Mouse (Mus musculus): ENCODE measurements around the gene Actn4. TPM values are rescaled to one million over a fixed set of nuclear protein-coding genes. Genes with fewer than 3 reads are reported as not detected.

Gene Actn4
- polyA plus RNA-seq, 1 experiment from 2014 or later, result 141 TPM

DNA sequence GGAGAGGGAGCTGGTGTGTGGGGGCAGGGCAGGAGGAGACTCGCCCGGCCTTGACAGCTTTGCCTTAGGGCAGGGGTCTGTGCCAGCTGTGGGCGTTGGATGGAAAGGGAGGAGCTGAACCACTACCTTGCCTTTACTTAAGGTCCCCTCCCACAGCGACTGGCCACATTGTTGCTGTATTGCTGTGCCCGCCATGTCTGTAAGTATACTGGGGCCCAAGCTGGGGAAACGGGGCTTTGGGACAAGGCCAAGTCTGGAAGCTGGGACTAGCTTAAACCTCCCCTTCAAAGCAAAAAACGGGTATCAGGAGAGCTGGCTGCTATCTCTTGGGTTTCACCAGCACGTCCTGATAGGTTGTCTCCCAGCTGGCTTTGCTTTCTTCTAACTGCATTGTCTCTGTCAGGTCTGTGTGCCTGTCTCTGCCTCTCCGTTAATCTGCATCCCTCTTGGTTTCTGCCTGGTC is 97.8 kb downstream of the Actn4 start:
- WGBS, result 64% methylated on average over 9 of the region's 9 CpGs
- no peak overlapping the region; the same call in 1 of the 2 replicates for H3K9ac ChIP-seq (ENCODE audit: low read length)
- H3K27me3 ChIP-seq (ENCODE audit: control insufficient read depth, insufficient read depth, low read length), result no peaks in the 10 kb centered on the region
- no peak for ATAC-seq (ENCODE audit: low FRiP score)
- DNase-seq (ENCODE audit: low spot score, missing footprints), result no peak
- no peak overlapping the region for H3K4me2 ChIP-seq
- H3K27ac ChIP-seq (ENCODE audit: low read depth, low read length), result no peak overlapping the region
- H3K4me3 ChIP-seq (ENCODE audit: low read depth, low read length), result no peak overlapping the region
- H3K9me3 ChIP-seq (ENCODE audit: control insufficient read depth, low read length), result peaks cover 4% of the 10 kb centered on the region; the same call in 1 of the 2 replicates
- H3K4me1 ChIP-seq (ENCODE audit: control insufficient read depth, insufficient read depth, low read length), result peaks cover 2% of the 10 kb centered on the region; the same call in 1 of the 2 replicates
- no peaks in the 10 kb centered on the region for H3K36me3 ChIP-seq (ENCODE audit: control insufficient read depth, insufficient read depth, low read length)

DNA sequence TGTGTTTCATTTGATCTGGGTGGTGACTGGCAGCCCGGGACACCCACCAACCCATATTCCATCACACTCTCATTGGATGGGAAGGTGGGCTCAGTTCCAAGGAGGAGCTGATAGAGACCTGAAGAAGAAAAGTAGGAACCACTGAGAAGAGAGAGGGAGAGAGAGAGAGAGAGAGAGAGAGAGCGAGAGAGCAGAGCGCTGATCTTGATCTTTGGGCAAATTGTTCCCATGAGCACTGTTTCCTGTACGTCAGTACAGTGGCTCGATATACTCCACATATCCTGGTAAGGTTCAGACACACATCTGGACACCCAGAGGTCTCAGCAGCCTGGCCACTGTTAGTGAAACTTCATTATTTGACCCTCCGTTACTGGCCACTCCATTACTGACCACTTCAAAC is 98.6 kb downstream of the Actn4 start, which contains the start of gene Lgals7:
Gene Lgals7 (plus strand): TSS at position 314 of the 400 bp plus-strand sequence.
- no peaks in the 10 kb centered on the region for H3K27me3 ChIP-seq (ENCODE audit: control insufficient read depth, insufficient read depth, low read length)
- peaks cover 4% of the 10 kb centered on the region; the same call in 1 of the 2 replicates for H3K9me3 ChIP-seq (ENCODE audit: control insufficient read depth, low read length)
- H3K27ac ChIP-seq (ENCODE audit: low read depth, low read length), result no peak within 1 kb of the TSS
- H3K9ac ChIP-seq (ENCODE audit: low read length), result no peak within 1 kb of the TSS; the same call in 1 of the 2 replicates
- H3K4me2 ChIP-seq, result no peak within 1 kb of the TSS
- H3K4me1 ChIP-seq (ENCODE audit: control insufficient read depth, insufficient read depth, low read length), result peaks cover 2% of the 10 kb centered on the region; the same call in 1 of the 2 replicates
- DNase-seq (ENCODE audit: low spot score, missing footprints), result no peak
- no peak for ATAC-seq (ENCODE audit: low FRiP score)
- no peaks in the 10 kb centered on the region for H3K36me3 ChIP-seq (ENCODE audit: control insufficient read depth, insufficient read depth, low read length)
- WGBS, result 91% methylated on average over 6 of the region's 6 CpGs
- H3K4me3 ChIP-seq (ENCODE audit: low read depth, low read length), result no peak within 1 kb of the TSS

DNA sequence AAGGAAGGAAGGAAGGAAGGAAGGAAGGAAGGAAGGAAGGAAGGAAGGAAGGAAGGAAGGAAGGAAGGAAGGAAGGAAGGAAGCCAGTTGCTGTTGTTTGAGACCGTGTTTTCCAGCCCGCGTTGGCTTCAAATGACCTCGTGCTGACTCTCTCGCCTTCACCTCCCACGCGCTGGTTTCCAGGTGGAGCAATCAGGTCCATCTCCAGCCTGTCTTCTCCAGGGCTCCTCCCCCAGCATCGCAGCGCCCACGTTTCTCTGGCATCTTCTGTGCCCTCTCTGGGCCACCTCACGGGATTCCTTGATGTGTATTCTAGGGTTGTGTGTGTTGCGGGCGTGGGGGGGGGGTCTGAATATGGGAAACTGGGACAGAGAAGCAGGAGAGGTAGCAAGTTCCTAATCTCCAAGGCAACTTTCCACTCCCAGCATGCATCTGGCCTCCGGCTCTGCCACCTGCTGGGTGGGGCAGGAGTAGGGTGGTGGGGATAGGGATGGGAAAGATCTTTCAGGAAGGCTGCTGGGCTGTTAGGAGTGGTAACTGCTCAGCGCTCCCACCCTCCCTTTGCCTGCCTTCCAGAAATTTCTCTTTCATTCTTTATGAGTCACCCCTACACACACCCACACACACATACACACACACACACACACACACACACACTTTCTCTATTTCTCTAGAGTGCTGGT is 99.2 kb downstream of the Actn4 start:
- Histone ChIP-seq H3K4me3 (ENCODE audit: low read depth, low read length) (no peak overlapping the region), H3K27me3 (ENCODE audit: control insufficient read depth, insufficient read depth, low read length) (no peaks in the 10 kb centered on the region), H3K4me1 (ENCODE audit: control insufficient read depth, insufficient read depth, low read length) (peaks cover 2% of the 10 kb centered on the region; the same call in 1 of the 2 replicates), H3K9me3 (ENCODE audit: control insufficient read depth, low read length) (peaks cover 4% of the 10 kb centered on the region; the same call in 1 of the 2 replicates), H3K4me2 (no peak overlapping the region), H3K9ac (ENCODE audit: low read length) (no peak overlapping the region), H3K27ac (ENCODE audit: low read depth, low read length) (no peak overlapping the region), H3K36me3 (ENCODE audit: control insufficient read depth, insufficient read depth, low read length) (no peaks in the 10 kb centered on the region)
- no peak for ATAC-seq (ENCODE audit: low FRiP score)
- no peak for DNase-seq (ENCODE audit: low spot score, missing footprints)
- WGBS, result 86% methylated on average over 15 of the region's 15 CpGs

DNA sequence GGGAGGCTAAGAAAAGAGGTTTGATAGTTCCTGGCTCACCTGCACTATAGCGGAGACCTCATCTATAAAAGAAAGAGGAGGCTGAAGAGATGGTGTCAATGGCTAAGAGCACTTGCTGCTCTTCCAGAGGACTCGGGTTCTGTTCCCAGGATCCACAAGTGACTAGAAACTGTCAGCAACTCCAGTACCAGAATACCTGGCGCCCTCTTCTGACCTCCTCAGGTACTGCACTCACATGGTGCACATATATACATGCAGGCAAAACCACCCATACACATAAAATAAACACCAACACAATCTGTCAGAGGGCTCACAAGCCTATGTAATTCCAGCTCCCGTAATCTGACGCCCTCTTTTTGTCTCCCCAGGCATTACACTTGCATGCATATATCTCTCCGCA is 101.2 kb downstream of the Actn4 start:
- no peak overlapping the region for H3K4me2 ChIP-seq
- DNase-seq (ENCODE audit: low spot score, missing footprints), result no peak
- no peak overlapping the region for H3K4me3 ChIP-seq (ENCODE audit: low read depth, low read length)
- no peak overlapping the region for H3K9ac ChIP-seq (ENCODE audit: low read length)
- peaks cover 4% of the 10 kb centered on the region; the same call in 1 of the 2 replicates for H3K9me3 ChIP-seq (ENCODE audit: control insufficient read depth, low read length)
- H3K36me3 ChIP-seq (ENCODE audit: control insufficient read depth, insufficient read depth, low read length), result no peaks in the 10 kb centered on the region
- H3K4me1 ChIP-seq (ENCODE audit: control insufficient read depth, insufficient read depth, low read length), result peaks cover under 1% of the 10 kb centered on the region; the same call in 1 of the 2 replicates
- ATAC-seq (ENCODE audit: low FRiP score), result no peak
- no peaks in the 10 kb centered on the region for H3K27me3 ChIP-seq (ENCODE audit: control insufficient read depth, insufficient read depth, low read length)
- no peak overlapping the region for H3K27ac ChIP-seq (ENCODE audit: low read depth, low read length)
- WGBS, result 89% methylated on average over 6 of the region's 6 CpGs

DNA sequence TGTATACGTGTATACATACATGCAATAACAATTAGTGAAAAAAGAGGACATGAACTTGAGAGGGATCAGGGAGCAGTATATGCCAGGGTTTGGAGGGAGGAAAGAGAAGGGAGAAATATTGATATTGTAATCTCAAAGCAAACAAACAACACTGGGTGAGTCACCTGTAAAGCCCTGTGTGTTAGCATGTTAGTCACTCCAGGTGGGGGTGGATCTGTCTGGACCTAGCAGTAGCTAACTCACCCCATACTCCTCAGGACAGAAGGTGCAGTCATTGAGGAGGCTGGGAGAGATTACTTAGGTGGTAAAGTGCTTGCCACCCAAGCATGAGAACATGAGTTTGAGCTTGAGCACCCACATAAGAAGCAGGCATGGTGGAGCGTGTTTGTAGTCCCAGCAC is 102.2 kb downstream of the Actn4 start:
- H3K27ac ChIP-seq (ENCODE audit: low read depth, low read length), result no peak overlapping the region
- H3K9ac ChIP-seq (ENCODE audit: low read length), result no peak overlapping the region
- no peak for DNase-seq (ENCODE audit: low spot score, missing footprints)
- no peak for ATAC-seq (ENCODE audit: low FRiP score)
- H3K9me3 ChIP-seq (ENCODE audit: control insufficient read depth, low read length), result peaks cover 4% of the 10 kb centered on the region; the same call in 1 of the 2 replicates
- H3K4me2 ChIP-seq, result no peak overlapping the region
- no peak overlapping the region for H3K4me3 ChIP-seq (ENCODE audit: low read depth, low read length)
- no peaks in the 10 kb centered on the region for H3K27me3 ChIP-seq (ENCODE audit: control insufficient read depth, insufficient read depth, low read length)
- no peaks in the 10 kb centered on the region for H3K4me1 ChIP-seq (ENCODE audit: control insufficient read depth, insufficient read depth, low read length)
- no peaks in the 10 kb centered on the region for H3K36me3 ChIP-seq (ENCODE audit: control insufficient read depth, insufficient read depth, low read length)
- WGBS, result 94% methylated on average over 2 of the region's 2 CpGs

DNA sequence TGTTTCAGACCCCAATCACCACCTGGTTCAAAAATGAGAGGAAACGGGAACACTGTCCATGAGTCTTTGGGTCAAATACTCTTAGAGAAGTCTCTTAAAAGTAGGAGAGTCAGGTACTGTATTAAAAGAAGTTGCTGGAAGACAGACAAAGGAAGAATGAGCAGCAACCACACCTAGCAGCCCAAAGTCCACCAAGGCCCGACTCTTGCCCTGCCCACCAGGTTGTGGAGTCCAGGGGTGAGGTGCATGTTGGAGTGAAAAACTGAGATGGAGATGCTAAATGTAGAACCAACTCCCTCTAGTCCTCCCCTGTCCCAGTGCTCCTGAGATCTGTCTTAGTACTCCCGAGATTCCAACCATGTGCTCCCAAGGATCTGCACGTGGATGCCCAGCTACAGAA is 111.5 kb downstream of the Actn4 start:
- no peaks in the 10 kb centered on the region for H3K9me3 ChIP-seq (ENCODE audit: control insufficient read depth, low read length)
- H3K4me1 ChIP-seq (ENCODE audit: control insufficient read depth, insufficient read depth, low read length), result no peaks in the 10 kb centered on the region
- no peak for ATAC-seq (ENCODE audit: low FRiP score)
- H3K9ac ChIP-seq (ENCODE audit: low read length), result no peak overlapping the region
- H3K4me2 ChIP-seq, result no peak overlapping the region
- WGBS, result 82% methylated on average over 4 of the region's 4 CpGs
- H3K27me3 ChIP-seq (ENCODE audit: control insufficient read depth, insufficient read depth, low read length), result no peaks in the 10 kb centered on the region
- no peak overlapping the region for H3K27ac ChIP-seq (ENCODE audit: low read depth, low read length)
- no peak overlapping the region for H3K4me3 ChIP-seq (ENCODE audit: low read depth, low read length)
- no peaks in the 10 kb centered on the region for H3K36me3 ChIP-seq (ENCODE audit: control insufficient read depth, insufficient read depth, low read length)
- DNase-seq (ENCODE audit: low spot score, missing footprints), result no peak

DNA sequence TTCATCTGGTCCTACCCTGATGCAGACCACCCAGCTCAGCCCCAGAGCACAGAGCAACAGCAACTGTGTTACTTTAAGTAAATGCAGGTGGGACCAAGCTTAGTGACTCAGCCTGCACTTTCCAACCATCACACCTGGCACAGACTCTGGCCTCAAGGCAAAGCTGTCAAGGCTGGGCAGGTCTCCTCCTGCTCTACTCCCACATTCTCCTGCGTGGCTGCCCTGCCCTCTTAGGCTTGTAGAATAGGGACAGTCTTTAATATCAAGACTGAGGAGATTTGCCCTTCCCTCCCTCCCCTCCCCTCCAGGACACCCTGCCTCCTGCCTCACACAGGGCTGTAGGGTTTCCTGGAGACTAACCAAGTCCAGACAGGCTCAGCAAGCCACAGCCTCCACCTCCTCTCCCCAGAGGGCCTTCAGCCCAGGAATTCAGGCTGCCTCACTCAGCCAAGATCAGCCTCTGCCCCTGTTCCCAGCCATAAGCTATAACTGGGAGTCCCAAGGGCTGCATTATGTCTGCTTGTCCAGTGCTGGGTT is 112.4 kb downstream of the Actn4 start:
- no peaks in the 10 kb centered on the region for H3K27me3 ChIP-seq (ENCODE audit: control insufficient read depth, insufficient read depth, low read length)
- no peak overlapping the region for H3K9ac ChIP-seq (ENCODE audit: low read length)
- WGBS, result 74% methylated on average over 1 of the region's 1 CpGs
- ATAC-seq (ENCODE audit: low FRiP score), result no peak
- H3K4me3 ChIP-seq (ENCODE audit: low read depth, low read length), result no peak overlapping the region
- no peaks in the 10 kb centered on the region for H3K36me3 ChIP-seq (ENCODE audit: control insufficient read depth, insufficient read depth, low read length)
- no peaks in the 10 kb centered on the region for H3K4me1 ChIP-seq (ENCODE audit: control insufficient read depth, insufficient read depth, low read length)
- no peak for DNase-seq (ENCODE audit: low spot score, missing footprints)
- no peak overlapping the region for H3K4me2 ChIP-seq
- H3K9me3 ChIP-seq (ENCODE audit: control insufficient read depth, low read length), result no peaks in the 10 kb centered on the region
- H3K27ac ChIP-seq (ENCODE audit: low read depth, low read length), result no peak overlapping the region

DNA sequence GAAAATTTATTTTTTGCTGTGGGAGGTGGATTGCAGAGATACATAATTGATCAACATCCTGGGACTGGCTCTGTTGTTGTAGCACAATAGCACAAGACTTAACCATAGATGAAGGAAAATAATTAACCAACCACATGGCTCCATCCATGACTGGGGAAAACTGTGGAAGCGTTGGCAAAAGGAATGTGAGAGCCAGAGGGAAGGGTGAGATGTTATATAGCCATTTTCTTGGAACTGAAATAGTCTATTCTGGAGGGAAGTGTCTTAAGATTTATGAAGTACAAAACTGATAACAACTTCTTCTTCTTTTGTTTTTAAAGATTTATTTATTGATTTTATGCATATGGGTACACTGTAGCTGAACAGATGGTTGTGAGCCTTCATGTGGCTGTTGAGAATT is 114.9 kb downstream of the Actn4 start:
- H3K9me3 ChIP-seq (ENCODE audit: control insufficient read depth, low read length), result no peaks in the 10 kb centered on the region
- no peaks in the 10 kb centered on the region for H3K27me3 ChIP-seq (ENCODE audit: control insufficient read depth, insufficient read depth, low read length)
- H3K4me1 ChIP-seq (ENCODE audit: control insufficient read depth, insufficient read depth, low read length), result no peaks in the 10 kb centered on the region
- H3K4me3 ChIP-seq (ENCODE audit: low read depth, low read length), result no peak overlapping the region
- no peak overlapping the region for H3K27ac ChIP-seq (ENCODE audit: low read depth, low read length)
- no peaks in the 10 kb centered on the region for H3K36me3 ChIP-seq (ENCODE audit: control insufficient read depth, insufficient read depth, low read length)
- no peak overlapping the region for H3K9ac ChIP-seq (ENCODE audit: low read length)
- WGBS, result 93% methylated on average over 1 of the region's 1 CpGs
- DNase-seq (ENCODE audit: low spot score, missing footprints) (no peak), ATAC-seq (ENCODE audit: low FRiP score) (no peak)
- no peak overlapping the region for H3K4me2 ChIP-seq
